Mouse (Mus musculus) forebrain, embryonic 14.5 days (tissue): ENCODE measurements around the gene Kifc5b. TPM values are rescaled to one million over a fixed set of nuclear protein-coding genes. Genes with fewer than 3 reads are reported as not detected.

Experiments
- ATAC-seq: fragments of 200-750 bp; cut with Nextera tagmentation; 2 replicates; pipeline ENCODE4 v1.8.0; 2017; ENCODE audit warnings: mild to moderate bottlenecking, moderate library complexity
- DNase-seq: peaks from one replicate; pipeline ENCODE4 v3.0.0-alpha.2; 2015; ENCODE audit warnings: low spot score
- H3K27ac ChIP-seq: fragments of 300-500 bp; sonication (generic); 2 replicates; pipeline ENCODE4 v1.5.1; 2014; ENCODE audit warnings: low read depth, mild to moderate bottlenecking, control low read depth, low read length, moderate library complexity
- H3K27me3 ChIP-seq: fragments of 300-500 bp; sonication (generic); replicated peaks from 2 replicates; pipeline ENCODE4 v1.6.1; 2014; ENCODE audit warnings: low read length, control low read depth, mixed read lengths; ENCODE audit not compliant: control insufficient read depth, insufficient read depth
- H3K36me3 ChIP-seq: fragments of 300-500 bp; sonication (generic); 2 replicates; pipeline ENCODE4 v1.6.1; 2014; ENCODE audit warnings: low read length, control low read depth; ENCODE audit not compliant: control insufficient read depth, insufficient read depth
- H3K4me1 ChIP-seq: fragments of 300-500 bp; sonication (generic); 2 replicates; pipeline ENCODE4 v1.6.1; 2014; ENCODE audit warnings: antibody characterized with exemption, low read length, control low read depth; ENCODE audit not compliant: control insufficient read depth, insufficient read depth
- H3K4me2 ChIP-seq: fragments of 300-500 bp; sonication (generic); 2 replicates; pipeline ENCODE4 v1.6.1; 2014; ENCODE audit warnings: mild to moderate bottlenecking, control low read depth, low read length
- H3K4me3 ChIP-seq: fragments of 300-500 bp; sonication (generic); 2 replicates; pipeline ENCODE4 v1.5.1; 2014; ENCODE audit warnings: low read depth, low read length, control low read depth
- H3K9ac ChIP-seq: fragments of 300-500 bp; sonication (generic); 2 replicates; pipeline ENCODE4 v1.6.1; 2014; ENCODE audit warnings: mild to moderate bottlenecking, low read length, control low read depth, moderate library complexity
- H3K9me3 ChIP-seq: fragments of 300-500 bp; sonication (generic); replicated peaks from 2 replicates; pipeline ENCODE4 v1.6.1; 2016; ENCODE audit warnings: low read length, control low read depth, mixed read lengths; ENCODE audit not compliant: control insufficient read depth
- WGBS: fragments of 180-500 bp; shearing (Covaris S2); extraction: QIAGEN DNeasy Blood & Tissue Kit; methylation state at CpG from one replicate; pipeline ENCODE4 v1.1.7; 2014; 5-methylcytosine and 5-hydroxymethylcytosine counted together
- polyA plus RNA-seq: library from polyadenylated mRNA; unstranded; fragments of >200 nt; fragmentation: Nextera tagmentation; extraction: Ambion mirVana; gene quantifications from 2 replicates; pipeline ENCODE4 v1.2.1, GENCODE M21; 2014

The Kifc5b gene
- polyA plus RNA-seq, 1 experiment from 2014 or later = 2.4 TPM

DNA sequence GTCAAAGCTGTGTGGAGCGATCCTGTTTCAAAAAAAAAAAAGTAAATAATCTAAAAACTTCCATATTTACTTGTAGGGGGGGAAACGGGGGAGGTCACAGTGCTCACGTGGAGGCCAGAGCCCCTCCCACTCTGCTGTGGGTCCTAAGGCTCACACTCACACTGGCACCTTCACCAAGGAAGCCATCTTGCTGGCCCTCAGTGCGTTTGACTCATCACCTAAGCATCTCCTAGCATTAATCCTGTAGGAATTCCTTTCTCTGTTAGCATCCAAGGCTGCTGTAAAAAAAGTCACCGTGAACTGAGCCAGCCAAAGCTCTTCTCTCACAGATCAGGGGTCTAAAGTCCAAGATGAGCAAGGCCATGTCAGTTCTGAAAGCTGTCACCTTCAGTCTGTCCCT is 39.4 kb downstream of the Kifc5b start:
- ATAC-seq (no peak), DNase-seq (no peak)
- Histone ChIP-seq H3K4me1 (peaks cover 16% of the 10 kb centered on the region), H3K4me3 (no peak overlapping the region), H3K27me3 (no peaks in the 10 kb centered on the region), H3K36me3 (peaks cover 68% of the 10 kb centered on the region), H3K27ac (no peak overlapping the region), H3K9ac (no peak overlapping the region), H3K9me3 (no peaks in the 10 kb centered on the region), H3K4me2 (no peak overlapping the region)
- WGBS = 84% methylated on average over 5 of the region's 5 CpGs

DNA sequence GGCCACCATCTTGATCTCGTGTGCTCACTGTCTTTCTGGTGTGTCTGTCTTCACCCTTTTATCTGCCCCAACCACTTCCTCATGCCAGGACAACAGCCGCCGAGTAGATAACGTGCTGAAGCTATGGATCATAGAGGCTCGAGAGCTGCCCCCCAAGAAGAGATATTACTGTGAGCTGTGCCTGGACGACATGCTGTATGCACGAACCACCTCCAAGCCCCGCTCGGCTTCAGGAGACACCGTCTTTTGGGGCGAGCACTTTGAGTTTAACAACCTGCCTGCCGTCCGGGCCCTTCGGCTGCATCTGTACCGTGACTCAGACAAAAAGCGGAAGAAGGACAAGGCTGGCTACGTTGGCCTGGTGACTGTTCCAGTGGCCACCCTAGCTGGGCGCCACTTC is 40.0 kb downstream of the Kifc5b start:
- no peaks in the 10 kb centered on the region for H3K9me3 ChIP-seq
- no peak overlapping the region for H3K4me3 ChIP-seq
- no peak for ATAC-seq
- no peak for DNase-seq
- H3K27me3 ChIP-seq = no peaks in the 10 kb centered on the region
- peaks cover 14% of the 10 kb centered on the region for H3K4me1 ChIP-seq
- H3K27ac ChIP-seq = no peak overlapping the region
- peaks cover 74% of the 10 kb centered on the region for H3K36me3 ChIP-seq
- no peak overlapping the region for H3K9ac ChIP-seq
- WGBS = 92% methylated on average over 18 of the region's 18 CpGs
- no peak overlapping the region for H3K4me2 ChIP-seq

DNA sequence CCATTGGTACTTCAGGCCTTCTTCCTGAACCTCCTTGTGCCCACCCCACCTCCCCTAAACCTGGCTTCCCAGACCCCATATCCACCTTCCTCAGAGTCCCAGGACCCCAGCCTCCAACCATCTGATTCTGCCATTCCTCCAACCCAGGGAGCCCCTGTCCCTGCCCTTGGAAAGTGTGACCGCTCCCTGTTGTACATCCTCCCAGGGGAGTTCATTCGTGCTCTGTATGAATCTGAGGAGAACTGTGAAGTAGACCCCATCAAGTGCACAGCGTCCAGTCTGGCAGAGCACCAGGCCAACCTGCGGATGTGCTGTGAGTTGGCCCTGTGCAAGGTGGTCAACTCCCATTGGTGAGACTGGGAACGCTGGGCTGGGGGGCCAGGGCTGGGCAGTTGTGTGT is 41.0 kb downstream of the Kifc5b start:
- Histone ChIP-seq H3K27ac (no peak overlapping the region), H3K9ac (no peak overlapping the region), H3K4me2 (no peak overlapping the region), H3K4me1 (peaks cover 4% of the 10 kb centered on the region), H3K36me3 (peaks cover 84% of the 10 kb centered on the region), H3K4me3 (no peak overlapping the region), H3K27me3 (no peaks in the 10 kb centered on the region), H3K9me3 (no peaks in the 10 kb centered on the region)
- DNase-seq (no peak), ATAC-seq (no peak)
- 96% methylated on average over 5 of the region's 5 CpGs for WGBS

DNA sequence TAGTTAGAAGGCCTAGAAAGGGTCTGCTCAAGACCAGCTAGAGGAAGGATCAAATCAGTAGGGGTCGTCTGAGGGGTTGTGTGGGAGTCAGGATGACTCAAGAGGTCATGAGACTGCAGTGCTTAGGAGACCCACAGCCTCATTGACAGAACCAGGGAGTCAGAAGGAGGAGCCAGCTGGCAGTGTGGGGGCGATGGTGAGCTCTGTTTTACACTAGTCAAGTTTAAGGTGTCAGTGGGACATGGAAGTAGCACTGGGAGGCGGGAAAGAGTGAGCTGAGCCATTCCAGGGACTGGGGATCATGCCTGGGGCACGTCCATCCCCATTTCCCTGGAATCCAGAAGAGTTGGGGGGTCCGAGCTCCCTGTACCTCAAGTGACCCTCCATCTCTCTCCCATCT is 42.0 kb downstream of the Kifc5b start:
- Histone ChIP-seq H3K9ac (no peak overlapping the region), H3K4me3 (no peak overlapping the region), H3K36me3 (peaks cover 91% of the 10 kb centered on the region), H3K4me1 (no peaks in the 10 kb centered on the region), H3K4me2 (no peak overlapping the region), H3K27ac (no peak overlapping the region), H3K9me3 (no peaks in the 10 kb centered on the region), H3K27me3 (no peaks in the 10 kb centered on the region)
- ATAC-seq (no peak), DNase-seq (no peak)
- WGBS = 63% methylated on average over 5 of the region's 5 CpGs

DNA sequence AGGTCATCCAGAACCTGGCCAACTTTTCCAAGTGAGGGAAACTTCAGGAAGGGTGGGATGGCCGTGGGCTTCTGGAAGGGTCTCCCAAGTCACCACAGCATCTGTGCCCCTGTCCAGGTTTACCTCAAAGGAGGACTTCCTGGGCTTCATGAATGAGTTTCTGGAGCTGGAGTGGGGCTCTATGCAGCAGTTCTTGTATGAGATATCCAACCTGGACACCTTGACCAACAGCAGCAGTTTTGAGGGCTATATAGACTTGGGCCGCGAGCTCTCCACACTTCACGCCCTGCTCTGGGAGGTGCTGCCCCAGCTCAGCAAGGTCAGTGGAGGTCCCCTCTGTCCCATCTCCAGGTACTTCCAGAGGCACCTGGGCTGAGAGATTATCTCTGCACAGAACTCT is 42.9 kb downstream of the Kifc5b start:
- H3K27ac ChIP-seq = no peak overlapping the region
- no peak overlapping the region for H3K4me2 ChIP-seq
- DNase-seq (no peak), ATAC-seq (no peak)
- H3K27me3 ChIP-seq = no peaks in the 10 kb centered on the region
- WGBS = 95% methylated on average over 4 of the region's 4 CpGs
- H3K9me3 ChIP-seq = no peaks in the 10 kb centered on the region
- no peaks in the 10 kb centered on the region for H3K4me1 ChIP-seq
- no peak overlapping the region for H3K9ac ChIP-seq
- no peak overlapping the region for H3K4me3 ChIP-seq
- H3K36me3 ChIP-seq = peaks cover 96% of the 10 kb centered on the region

DNA sequence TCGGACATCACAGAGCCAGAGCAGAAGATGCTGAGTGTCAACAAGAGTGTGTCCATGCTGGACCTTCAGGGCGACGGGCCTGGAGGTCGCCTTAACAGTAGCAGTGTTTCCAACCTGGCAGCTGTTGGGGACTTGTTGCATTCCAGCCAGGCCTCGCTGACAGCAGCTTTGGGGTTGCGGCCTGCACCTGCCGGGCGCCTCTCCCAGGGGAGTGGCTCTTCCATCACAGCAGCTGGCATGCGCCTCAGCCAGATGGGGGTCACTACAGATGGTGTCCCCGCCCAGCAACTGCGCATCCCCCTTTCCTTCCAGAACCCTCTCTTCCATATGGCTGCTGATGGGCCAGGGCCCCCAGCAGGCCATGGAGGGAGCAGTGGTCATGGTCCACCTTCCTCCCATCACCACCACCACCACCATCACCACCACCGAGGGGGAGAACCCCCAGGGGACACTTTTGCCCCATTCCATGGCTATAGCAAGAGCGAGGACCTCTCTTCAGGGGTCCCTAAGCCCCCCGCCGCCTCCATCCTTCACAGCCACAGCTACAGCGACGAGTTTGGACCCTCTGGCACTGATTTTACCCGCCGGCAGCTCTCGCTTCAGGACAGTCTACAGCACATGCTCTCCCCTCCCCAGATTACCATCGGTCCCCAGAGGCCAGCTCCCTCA is 44.8 kb downstream of the Kifc5b start:
- DNase-seq (no peak), ATAC-seq (no peak)
- H3K27me3 ChIP-seq = no peaks in the 10 kb centered on the region

DNA sequence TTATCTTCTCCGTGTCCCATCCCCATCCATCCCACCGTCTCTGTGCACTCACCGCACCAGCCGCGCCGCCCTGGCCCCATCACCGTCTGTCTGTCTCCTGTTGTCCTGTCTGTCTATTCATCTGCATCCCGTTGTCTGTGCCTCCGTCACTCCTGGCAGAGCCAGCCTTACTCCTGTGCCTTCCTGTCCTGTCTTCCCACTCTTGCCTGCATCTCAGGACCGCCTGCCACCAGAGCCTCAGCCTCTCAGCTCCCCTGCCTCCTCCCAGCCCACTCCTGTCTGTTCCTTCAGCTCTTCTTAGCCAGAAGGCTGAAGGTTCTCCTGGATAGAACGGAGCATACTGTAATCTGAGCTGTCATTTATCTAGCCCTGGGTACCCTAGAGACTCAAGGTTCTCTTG is 50.1 kb downstream of the Kifc5b start:
- DNase-seq = no peak
- Histone ChIP-seq H3K4me3 (no peak overlapping the region), H3K4me1 (no peaks in the 10 kb centered on the region; the same call in 1 of the 2 replicates), H3K27me3 (no peaks in the 10 kb centered on the region), H3K27ac (no peak overlapping the region), H3K4me2 (no peak overlapping the region), H3K9ac (no peak overlapping the region), H3K36me3 (peaks cover 79% of the 10 kb centered on the region), H3K9me3 (no peaks in the 10 kb centered on the region)
- 87% methylated on average over 11 of the region's 11 CpGs for WGBS
- no peak for ATAC-seq

More for the DNA sequence above, 44.8 kb downstream of the Kifc5b start:
- Histone ChIP-seq H3K4me3 (no peak overlapping the region), H3K9me3 (no peaks in the 10 kb centered on the region), H3K36me3 (peaks cover 96% of the 10 kb centered on the region), H3K9ac (no peak overlapping the region), H3K4me2 (no peak overlapping the region), H3K4me1 (no peaks in the 10 kb centered on the region), H3K27ac (no peak overlapping the region)
- WGBS = 93% methylated on average over 21 of the region's 21 CpGs

DNA sequence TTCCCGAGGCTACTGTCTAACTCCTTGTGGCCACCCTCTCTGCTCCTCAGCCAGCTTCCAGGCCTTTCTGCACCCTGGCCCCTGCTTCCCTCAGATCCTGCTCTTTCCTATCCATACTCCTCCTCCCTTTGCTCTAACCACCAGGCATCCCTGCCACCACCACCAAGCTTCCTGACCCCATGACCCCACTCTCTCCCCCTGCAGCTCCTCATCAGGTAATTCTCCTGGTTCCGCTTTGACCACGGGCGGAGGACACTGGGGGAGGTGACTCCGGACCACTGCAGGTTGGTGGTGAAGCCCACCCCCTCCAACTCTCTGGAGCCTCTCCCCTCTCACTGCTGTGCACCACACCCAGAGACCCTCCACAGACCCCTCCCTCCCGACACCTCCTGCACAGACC is 50.6 kb downstream of the Kifc5b start:
- DNase-seq (no peak), ATAC-seq (no peak)
- H3K4me1 ChIP-seq = peaks cover 4% of the 10 kb centered on the region
- H3K9ac ChIP-seq = no peak overlapping the region
- H3K27me3 ChIP-seq = no peaks in the 10 kb centered on the region
- no peak overlapping the region for H3K4me3 ChIP-seq
- no peak overlapping the region for H3K27ac ChIP-seq
- WGBS = 90% methylated on average over 6 of the region's 6 CpGs
- H3K4me2 ChIP-seq = no peak overlapping the region
- peaks cover 74% of the 10 kb centered on the region for H3K36me3 ChIP-seq
- no peaks in the 10 kb centered on the region for H3K9me3 ChIP-seq

DNA sequence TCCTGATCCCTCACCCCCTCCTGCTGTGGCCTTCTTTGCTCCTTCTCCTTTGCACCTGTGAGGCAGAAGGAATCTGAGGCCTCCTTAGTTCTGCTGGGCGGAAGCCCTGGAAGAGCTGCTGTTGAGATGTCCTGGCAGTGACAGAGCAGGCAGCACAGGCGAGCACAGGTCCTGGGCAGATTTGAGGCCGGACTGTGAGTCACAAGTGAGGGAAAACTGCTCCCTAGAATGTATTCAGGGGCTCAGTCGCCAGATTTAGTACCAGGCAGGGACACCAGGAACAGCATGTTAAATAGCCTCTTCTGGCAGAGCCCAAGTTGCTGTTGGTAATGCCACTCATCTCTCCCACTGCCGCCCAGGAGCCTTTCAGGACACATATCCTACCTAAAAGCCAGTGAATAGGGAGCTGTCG is 51.3 kb downstream of the Kifc5b start:
- no peak for DNase-seq

More for the DNA sequence above, 51.3 kb downstream of the Kifc5b start:
- Histone ChIP-seq H3K4me2 (no peak overlapping the region), H3K9me3 (no peaks in the 10 kb centered on the region), H3K27ac (no peak overlapping the region), H3K4me1 (peaks cover 5% of the 10 kb centered on the region), H3K36me3 (peaks cover 67% of the 10 kb centered on the region), H3K27me3 (no peaks in the 10 kb centered on the region), H3K4me3 (no peak overlapping the region), H3K9ac (no peak overlapping the region)
- ATAC-seq = no peak
- 80% methylated on average over 6 of the region's 6 CpGs for WGBS
